Mouse (Mus musculus) heart, embryonic 15.5 days (tissue): Measurements from ENCODE around the gene Otub2. TPM values are rescaled to one million over a fixed set of nuclear protein-coding genes. Genes with fewer than 3 reads are reported as not detected.

Experiments used
- ATAC-seq: fragments of 200-750 bp; cut with Nextera tagmentation; replicated peaks from 2 replicates; pipeline ENCODE4 v1.8.0; 2017; ENCODE audit warnings: low read depth, moderate TSS enrichment; ENCODE audit not compliant: insufficient number of reproducible peaks, insufficient read depth, low FRiP score
- H3K27ac ChIP-seq: fragments of 300-500 bp; sonication (generic); 2 replicates; pipeline ENCODE4 v1.5.1; 2015; ENCODE audit warnings: mild to moderate bottlenecking, inconsistent platforms
- H3K27me3 ChIP-seq: fragments of 300-500 bp; sonication (generic); 2 replicates; pipeline ENCODE4 v1.6.1; 2015; ENCODE audit warnings: inconsistent platforms
- H3K36me3 ChIP-seq: fragments of 300-500 bp; sonication (generic); 2 replicates; pipeline ENCODE4 v1.6.1; 2015; ENCODE audit warnings: mild to moderate bottlenecking, inconsistent platforms
- H3K4me1 ChIP-seq: fragments of 300-500 bp; sonication (generic); replicated peaks from 2 replicates; pipeline ENCODE4 v1.6.1; 2015; ENCODE audit warnings: inconsistent platforms
- H3K4me2 ChIP-seq: fragments of 300-500 bp; sonication (generic); 2 replicates; pipeline ENCODE4 v1.6.1; 2015; ENCODE audit warnings: inconsistent platforms, mild to moderate bottlenecking, moderate library complexity
- H3K4me3 ChIP-seq: fragments of 300-500 bp; sonication (generic); 2 replicates; pipeline ENCODE4 v1.5.1; 2015; ENCODE audit warnings: mild to moderate bottlenecking, inconsistent platforms
- H3K9ac ChIP-seq: fragments of 300-500 bp; sonication (generic); 2 replicates; pipeline ENCODE4 v1.6.1; 2015; ENCODE audit warnings: mild to moderate bottlenecking, inconsistent platforms
- H3K9me3 ChIP-seq: fragments of 300-500 bp; sonication (generic); replicated peaks from 2 replicates; pipeline ENCODE4 v1.6.1; 2016; ENCODE audit warnings: inconsistent platforms
- WGBS: fragments of 180-500 bp; shearing (Covaris S2); methylation state at CpG from one replicate; pipeline ENCODE4 v1.1.7; 2015; ENCODE audit warnings: mixed read lengths; 5-methylcytosine and 5-hydroxymethylcytosine counted together
- polyA plus RNA-seq: library from polyadenylated mRNA; unstranded; fragments of >200 nt; fragmentation: Nextera tagmentation; extraction: Ambion mirVana; gene quantifications from 2 replicates; pipeline ENCODE4 v1.2.1, GENCODE M21; 2015

Gene Otub2
- polyA plus RNA-seq, 1 experiment from 2014 or later = 11.2 TPM

DNA sequence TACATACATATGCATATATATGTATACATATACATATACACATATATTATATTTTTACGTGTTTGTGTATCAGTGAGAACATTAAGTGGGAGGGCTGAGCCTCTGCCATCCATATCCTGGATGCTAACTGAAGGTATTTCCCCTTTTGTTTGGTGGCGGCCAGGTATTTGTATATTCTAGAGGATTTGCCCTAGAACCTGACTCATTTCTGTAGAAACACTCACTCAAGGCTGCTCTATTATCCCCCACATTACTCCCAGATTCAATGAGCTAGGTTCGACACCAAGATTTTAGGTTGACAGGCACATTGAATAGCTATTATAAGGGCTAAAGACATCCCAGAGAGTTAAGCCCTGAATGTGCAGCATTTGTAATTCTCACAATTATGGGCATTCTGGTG lies 56.6 kb downstream of the Otub2 start:
- Histone ChIP-seq H3K4me2 (no peak overlapping the region), H3K9ac (no peak overlapping the region), H3K9me3 (no peaks in the 10 kb centered on the region), H3K27me3 (no peaks in the 10 kb centered on the region), H3K4me3 (no peak overlapping the region), H3K4me1 (no peaks in the 10 kb centered on the region), H3K36me3 (no peaks in the 10 kb centered on the region), H3K27ac (no peak overlapping the region)
- no peak for ATAC-seq
- WGBS = 79% methylated on average over 3 of the region's 3 CpGs

DNA sequence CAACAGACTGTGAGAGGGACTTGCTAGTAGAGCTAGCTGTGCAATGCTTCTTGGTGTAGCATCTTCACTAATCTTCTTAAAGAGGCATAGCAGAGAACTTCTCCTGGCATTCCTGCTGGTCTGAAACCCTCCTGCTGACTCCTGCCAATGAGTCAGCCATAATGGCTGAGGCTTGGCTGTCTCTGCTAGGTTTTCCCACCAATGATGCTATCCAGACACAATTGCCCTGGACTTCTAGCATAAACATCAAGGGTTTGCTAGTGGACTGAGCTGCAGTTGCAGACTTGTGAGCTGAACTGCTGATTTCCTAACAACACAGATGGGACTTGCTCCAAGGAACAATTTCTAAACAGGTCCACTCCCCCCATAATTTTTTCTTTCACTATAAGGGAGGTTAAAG lies 64.9 kb downstream of the Otub2 start:
- no peak overlapping the region for H3K4me3 ChIP-seq
- no peak overlapping the region for H3K4me2 ChIP-seq
- no peak for ATAC-seq
- H3K27me3 ChIP-seq = 0 out of 2 replicates have a peak, but pooled peaks cover 2% of the 10 kb centered on the region
- H3K27ac ChIP-seq = no peak overlapping the region
- no peaks in the 10 kb centered on the region for H3K9me3 ChIP-seq
- H3K4me1 ChIP-seq = no peaks in the 10 kb centered on the region
- H3K9ac ChIP-seq = no peak overlapping the region
- H3K36me3 ChIP-seq = no peaks in the 10 kb centered on the region

Other genes with a start within 250 kb of the Otub2 start
- gene Prima1, start 146.5 kb upstream of the Otub2 start, polyA plus RNA-seq = 0.25 and 0.37 TPM in 2 replicates
- not detected in 2 replicates for gene Fam181a, start 77.7 kb upstream of the Otub2 start, polyA plus RNA-seq
- gene Asb2, start 32.7 kb upstream of the Otub2 start, polyA plus RNA-seq = 194 and 219 TPM in 2 replicates
- 0.19 and 0.42 TPM in 2 replicates for gene 9330161L09Rik, start 19.1 kb downstream of the Otub2 start, polyA plus RNA-seq
- gene Ddx24, start 37.1 kb downstream of the Otub2 start, polyA plus RNA-seq = 56.9 and 79.8 TPM in 2 replicates
- gene Ifi27, start 45.5 kb downstream of the Otub2 start, polyA plus RNA-seq = 38.0 and 54.9 TPM in 2 replicates
- gene Ifi27l2a, start 55.0 kb downstream of the Otub2 start, polyA plus RNA-seq = 13.8 and 20.7 TPM in 2 replicates
- 0.19 and 0.29 TPM in 2 replicates for gene Ifi27l2b, start 68.5 kb downstream of the Otub2 start, polyA plus RNA-seq
- gene Ppp4r4, start 143.6 kb downstream of the Otub2 start, polyA plus RNA-seq = 0.23 and 0.32 TPM in 2 replicates
- 0.55 TPM in 1 of 2 replicates, not detected in the other for gene Serpina10, start 242.8 kb downstream of the Otub2 start, polyA plus RNA-seq